Mouse (Mus musculus): ENCODE measurements around the gene 4933427I04Rik. TPM values are rescaled to one million over a fixed set of nuclear protein-coding genes. Genes with fewer than 3 reads are reported as not detected.

The 4933427I04Rik gene
- total RNA-seq (2012; rRNA removed) (not detected in 2 replicates), polyA plus RNA-seq (2012; ENCODE audit: insufficient read depth in 1 of 2, insufficient read length in 2 of 2, low read depth in 1 of 2, low replicate concordance in 2 of 2, missing spikeins in 1 of 2) (not detected)

- no peak within 1 kb of the TSS for H3K9ac ChIP-seq (ENCODE audit: control insufficient read depth, low read depth, low read length, poor library complexity, severe bottlenecking)
- no peaks in the 10 kb centered on the region for H3K9me3 ChIP-seq (replicated peaks; ENCODE audit: insufficient read depth, low read length)
- no peak for TF ChIP-seq ZKSCAN1 (IDR thresholded peaks at IDR 0.05; ENCODE audit: low read depth, low read length)
- no peak for TF ChIP-seq SIN3A (IDR thresholded peaks at IDR 0.05; ENCODE audit: low read length)
- no peak for TF ChIP-seq NRF1 (IDR thresholded peaks at IDR 0.05; ENCODE audit: insufficient read depth, low read depth, low read length, poor library complexity, severe bottlenecking)
- TF ChIP-seq USF1 (IDR thresholded peaks at IDR 0.05; ENCODE audit: low read depth, low read length) = no peak
- TF ChIP-seq CHD1 (IDR thresholded peaks at IDR 0.05; ENCODE audit: low read depth, low read length) = no peak
- no peak for TF ChIP-seq MYB (IDR thresholded peaks at IDR 0.05; ENCODE audit: low read depth, low read length)
- no peak for TF ChIP-seq GABPA (IDR thresholded peaks at IDR 0.05; ENCODE audit: low read depth, low read length)
- TF ChIP-seq ETS1 (IDR thresholded peaks at IDR 0.05; ENCODE audit: low read depth, low read length) = no peak
- H3K27ac ChIP-seq (ENCODE audit: control insufficient read depth, low read depth, low read length) = no peak within 1 kb of the TSS
- H3K36me3 ChIP-seq (ENCODE audit: control insufficient read depth in 1 of 2, insufficient read depth in 2 of 2, low read length in 2 of 2) = no peaks in the 10 kb centered on the region
- no peaks in the 10 kb centered on the region for H3K4me1 ChIP-seq (ENCODE audit: control insufficient read depth in 1 of 2, insufficient read depth in 2 of 2, low read length in 2 of 2)
- no peak within 1 kb of the TSS for H3K4me3 ChIP-seq (ENCODE audit: control insufficient read depth in 1 of 2, insufficient read depth in 1 of 2, low read depth in 2 of 2, low read length in 2 of 2)
- no peaks in the 10 kb centered on the region for H3K79me2 ChIP-seq (ENCODE audit: control insufficient read depth, insufficient read depth, low read length, poor library complexity)
- DNase-seq (ENCODE audit: low read depth, low spot score) = no peak
- peaks cover 0 to 2% of the 10 kb centered on the region in 2 experiments; a peak in 1 of 4 replicates for H3K27me3 ChIP-seq (ENCODE audit: control insufficient read depth in 1 of 2, insufficient read depth in 2 of 2, low read length in 2 of 2)
Observed at GRCm38 (mm10) chr4:123859379-123859778, at the start of gene 4933427I04Rik. Gene 4933427I04Rik (plus strand): TSS chr4:123859679.

GRCm38 (mm10) chr4:123810475-123811295 lies 48.8 kb upstream of the 4933427I04Rik start:
- Histone ChIP-seq H3K36me3 (ENCODE audit: control insufficient read depth in 1 of 2, insufficient read depth in 2 of 2, low read length in 2 of 2) (no peaks in the 10 kb centered on the region), H3K9me3 (replicated peaks; ENCODE audit: insufficient read depth, low read length) (no peaks in the 10 kb centered on the region), H3K79me2 (ENCODE audit: control insufficient read depth, insufficient read depth, low read length, poor library complexity) (no peaks in the 10 kb centered on the region), H3K4me1 (ENCODE audit: control insufficient read depth in 1 of 2, insufficient read depth in 2 of 2, low read length in 2 of 2) (no peaks in the 10 kb centered on the region), H3K27ac (ENCODE audit: control insufficient read depth, low read depth, low read length) (no peak overlapping the region), H3K9ac (ENCODE audit: control insufficient read depth, low read depth, low read length, poor library complexity, severe bottlenecking) (no peak overlapping the region), H3K27me3 (ENCODE audit: control insufficient read depth in 1 of 2, insufficient read depth in 2 of 2, low read length in 2 of 2) (no peaks in the 10 kb centered on the region), H3K4me3 (ENCODE audit: control insufficient read depth in 1 of 2, insufficient read depth in 1 of 2, low read depth in 2 of 2, low read length in 2 of 2) (no peak overlapping the region)
- DNase-seq (ENCODE audit: low read depth, low spot score) = no peak
- TF ChIP-seq GATA1 (IDR thresholded peaks at IDR 0.05; ENCODE audit: low read depth, low read length) = no peak
- no peak for TF ChIP-seq KAT2A (conservative IDR thresholded peaks at IDR 0.05; ENCODE audit: low read depth, low read length)

GRCm38 (mm10) chr4:123812525-123812924 lies 47.0 kb upstream of the 4933427I04Rik start:
- Histone ChIP-seq H3K9me3 (replicated peaks; ENCODE audit: insufficient read depth, low read length) (no peaks in the 10 kb centered on the region), H3K27ac (ENCODE audit: control insufficient read depth, low read depth, low read length) (no peak overlapping the region), H3K79me2 (ENCODE audit: control insufficient read depth, insufficient read depth, low read length, poor library complexity) (no peaks in the 10 kb centered on the region), H3K36me3 (ENCODE audit: control insufficient read depth in 1 of 2, insufficient read depth in 2 of 2, low read length in 2 of 2) (no peaks in the 10 kb centered on the region), H3K9ac (ENCODE audit: control insufficient read depth, low read depth, low read length, poor library complexity, severe bottlenecking) (no peak overlapping the region), H3K27me3 (ENCODE audit: control insufficient read depth in 1 of 2, insufficient read depth in 2 of 2, low read length in 2 of 2) (no peaks in the 10 kb centered on the region), H3K4me1 (ENCODE audit: control insufficient read depth in 1 of 2, insufficient read depth in 2 of 2, low read length in 2 of 2) (no peaks in the 10 kb centered on the region), H3K4me3 (ENCODE audit: control insufficient read depth in 1 of 2, insufficient read depth in 1 of 2, low read depth in 2 of 2, low read length in 2 of 2) (no peak overlapping the region)
- TF ChIP-seq EP300 (IDR thresholded peaks at IDR 0.05; ENCODE audit: low read depth in 1 of 2, low read length in 2 of 2) = no peak
- TF ChIP-seq MEF2A (IDR thresholded peaks at IDR 0.05; ENCODE audit: extremely low read depth, insufficient replicate concordance, low read depth, low read length, poor library complexity, severe bottlenecking) = no peak
- TF ChIP-seq ELF1 (IDR thresholded peaks at IDR 0.05; ENCODE audit: low read depth, low read length) = no peak
- no peak for TF ChIP-seq ETS1 (IDR thresholded peaks at IDR 0.05; ENCODE audit: low read depth, low read length)
- TF ChIP-seq MAFK (IDR thresholded peaks at IDR 0.05; ENCODE audit: borderline replicate concordance, low read depth, low read length) = no peak
- TF ChIP-seq SMC3 (IDR thresholded peaks at IDR 0.05; ENCODE audit: low read depth, low read length) = no peak
- TF ChIP-seq CTCF (IDR thresholded peaks at IDR 0.05 in 2 of 3, conservative IDR thresholded peaks at IDR 0.05 in 1 of 3; ENCODE audit: control insufficient read depth in 1 of 3, insufficient read depth in 1 of 3, low read depth in 2 of 3, low read length in 3 of 3, poor library complexity in 1 of 3, severe bottlenecking in 1 of 3) = peak; percentile 14 to 35 (median 19); a peak in 4 of 6 replicates
- no peak for TF ChIP-seq KAT2A (conservative IDR thresholded peaks at IDR 0.05; ENCODE audit: low read depth, low read length)
- no peak for DNase-seq (ENCODE audit: low read depth, low spot score)
